Mouse (Mus musculus) heart, embryonic 14.5 days (tissue): Measurements from ENCODE around the gene Pum3. TPM values are rescaled to one million over a fixed set of nuclear protein-coding genes. Genes with fewer than 3 reads are reported as not detected.
"Not testable (repeated sequence)": the region's sequence is repeated elsewhere in the genome, so short reads cannot be mapped to it uniquely, and the experiment has no call there.

Source experiments
- ATAC-seq: fragments of 200-750 bp; cut with Nextera tagmentation; 2 replicates; pipeline ENCODE4 v1.8.0; 2017; ENCODE audit warnings: low read depth, moderate TSS enrichment; ENCODE audit not compliant: insufficient number of reproducible peaks, insufficient read depth, low FRiP score
- H3K27ac ChIP-seq, 2 experiments: fragments of 200-500 bp in 1 of 2; fragments of 300-500 bp in 1 of 2; sonication (generic) in 1 of 2; replicated peaks in 1 of 2; 2 replicates each; pipeline ENCODE4 v1.5.1; 2012 to 2014; ENCODE audit warnings: low read depth in 2 of 2, low read length in 2 of 2, control low read depth in 1 of 2, mild to moderate bottlenecking in 1 of 2, mixed read lengths in 1 of 2; ENCODE audit not compliant: control insufficient read depth in 1 of 2, insufficient read depth in 1 of 2
- H3K27me3 ChIP-seq: fragments of 300-500 bp; sonication (generic); 2 replicates; pipeline ENCODE4 v1.6.1; 2014; ENCODE audit warnings: mild to moderate bottlenecking, low read length, control low read depth; ENCODE audit not compliant: control insufficient read depth, insufficient read depth
- H3K36me3 ChIP-seq: fragments of 300-500 bp; sonication (generic); 2 replicates; pipeline ENCODE4 v1.6.1; 2014; ENCODE audit warnings: mild to moderate bottlenecking, control low read depth, low read length, mixed read lengths; ENCODE audit not compliant: control insufficient read depth, insufficient read depth
- H3K4me1 ChIP-seq, 2 experiments: fragments of 200-500 bp in 1 of 2; fragments of 300-500 bp in 1 of 2; sonication (generic) in 1 of 2; 2 replicates each; pipeline ENCODE4 v1.6.1; 2012 to 2014; ENCODE audit warnings: low read length in 2 of 2, control low read depth in 1 of 2, mixed read lengths in 1 of 2; ENCODE audit not compliant: control insufficient read depth in 2 of 2, insufficient read depth in 2 of 2
- H3K4me2 ChIP-seq: fragments of 300-500 bp; sonication (generic); 2 replicates; pipeline ENCODE4 v1.6.1; 2014; ENCODE audit warnings: mild to moderate bottlenecking, low read length
- H3K4me3 ChIP-seq, 2 experiments: fragments of 200-500 bp in 1 of 2; fragments of 300-500 bp in 1 of 2; sonication (generic) in 1 of 2; 2 replicates each; pipeline ENCODE4 v1.5.1; 2012 to 2014; ENCODE audit warnings: low read length in 2 of 2, mild to moderate bottlenecking in 2 of 2, control low read depth in 1 of 2, low read depth in 1 of 2, moderate library complexity in 1 of 2; ENCODE audit not compliant: control insufficient read depth in 1 of 2, insufficient read depth in 1 of 2
- H3K9ac ChIP-seq: fragments of 300-500 bp; sonication (generic); 2 replicates; pipeline ENCODE4 v1.6.1; 2014; ENCODE audit warnings: mild to moderate bottlenecking, low read length
- H3K9me3 ChIP-seq: fragments of 300-500 bp; sonication (generic); 2 replicates; pipeline ENCODE4 v1.6.1; 2016; ENCODE audit warnings: low read length, control low read depth; ENCODE audit not compliant: control insufficient read depth
- WGBS: fragments of 180-500 bp; shearing (Covaris S2); extraction: QIAGEN DNeasy Blood & Tissue Kit; methylation state at CpG from one replicate; pipeline ENCODE4 v1.1.7; 2014; 5-methylcytosine and 5-hydroxymethylcytosine counted together
- polyA plus RNA-seq: library from polyadenylated mRNA; unstranded; fragments of >200 nt; fragmentation: Nextera tagmentation; extraction: Ambion mirVana; gene quantifications from 2 replicates; pipeline ENCODE4 v1.2.1, GENCODE M21; 2014

The Pum3 gene
- polyA plus RNA-seq, 1 experiment from 2014 or later, result 42.7 TPM

- Histone ChIP-seq H3K36me3 (peaks cover 73% of the 10 kb centered on the region), H3K4me1 (peaks cover 6 to 19% of the 10 kb centered on the region in 2 experiments; a peak in 3 of 4 replicates), H3K9ac (no peak overlapping the region), H3K4me2 (no peak overlapping the region), H3K27ac (no peak overlapping the region), H3K9me3 (no peaks in the 10 kb centered on the region), H3K4me3 (no peak overlapping the region), H3K27me3 (no peaks in the 10 kb centered on the region)
- ATAC-seq, result no peak
- 93% methylated on average over 7 of the region's 7 CpGs for WGBS
Measured at GRCm38 (mm10) chr19:27394341-27394990, 35.2 kb downstream of the Pum3 start.

GRCm38 (mm10) chr19:27392431-27392830, 37.2 kb downstream of the Pum3 start:
- Histone ChIP-seq H3K27ac (no peak overlapping the region), H3K9me3 (no peaks in the 10 kb centered on the region), H3K9ac (no peak overlapping the region), H3K4me2 (no peak overlapping the region), H3K27me3 (no peaks in the 10 kb centered on the region), H3K36me3 (peaks cover 76% of the 10 kb centered on the region), H3K4me1 (peaks cover 3 to 18% of the 10 kb centered on the region in 2 experiments; a peak in 3 of 4 replicates), H3K4me3 (no peak overlapping the region)
- 90% methylated on average over 2 of the region's 2 CpGs for WGBS
- ATAC-seq, result no peak

DNA sequence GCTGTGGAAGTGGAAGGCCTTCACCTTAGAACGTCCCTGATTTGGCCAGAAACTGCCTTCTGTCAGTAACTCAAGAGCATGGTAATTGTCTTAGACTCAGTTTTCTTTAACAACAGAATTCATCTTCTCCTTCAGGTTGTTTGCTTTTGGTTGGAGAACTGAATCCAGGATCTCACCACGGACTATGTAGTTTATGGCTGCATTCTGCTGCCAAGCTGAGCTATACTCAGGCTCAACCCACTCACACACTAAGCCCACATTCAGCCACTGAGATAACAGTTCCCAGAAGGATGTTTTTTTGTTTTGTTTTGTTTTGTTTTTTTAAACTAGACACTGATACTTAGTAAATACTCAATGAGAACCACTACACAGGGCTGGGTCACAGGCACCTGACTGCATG, 38.3 kb downstream of the Pum3 start:
- Histone ChIP-seq H3K9ac (no peak overlapping the region), H3K36me3 (peaks cover 86% of the 10 kb centered on the region), H3K4me3 (no peak overlapping the region), H3K27me3 (no peaks in the 10 kb centered on the region), H3K4me1 (peaks cover 0 to 9% of the 10 kb centered on the region in 2 experiments; a peak in 2 of 4 replicates), H3K4me2 (no peak overlapping the region), H3K27ac (no peak overlapping the region), H3K9me3 (no peaks in the 10 kb centered on the region)
- no peak for ATAC-seq
- 78% methylated on average over 2 of the region's 2 CpGs for WGBS

GRCm38 (mm10) chr19:27389566-27389965, 40.1 kb downstream of the Pum3 start:
- not testable (repeated sequence) for H3K27me3 ChIP-seq

GRCm38 (mm10) chr19:27385304-27385703, 44.3 kb downstream of the Pum3 start:
- peaks cover 52% of the 10 kb centered on the region for H3K36me3 ChIP-seq
- peaks cover 0 to 7% of the 10 kb centered on the region in 2 experiments; a peak in 2 of 4 replicates for H3K4me1 ChIP-seq
- ATAC-seq, result no peak

More at GRCm38 (mm10) chr19:27389566-27389965, 40.1 kb downstream of the Pum3 start:
- H3K27ac ChIP-seq, H3K4me2 ChIP-seq, H3K9me3 ChIP-seq, H3K4me3 ChIP-seq, H3K4me1 ChIP-seq, H3K9ac ChIP-seq, ATAC-seq: not testable (repeated sequence)
- H3K36me3 ChIP-seq, result peaks cover 84% of the 10 kb centered on the region
- 95% methylated on average over 4 of the region's 4 CpGs for WGBS

GRCm38 (mm10) chr19:27383266-27383665, 46.4 kb downstream of the Pum3 start:
- Histone ChIP-seq H3K27me3 (no peaks in the 10 kb centered on the region), H3K9me3 (no peaks in the 10 kb centered on the region), H3K4me1 (peaks cover 0 to 7% of the 10 kb centered on the region in 2 experiments; a peak in 2 of 4 replicates), H3K4me2 (no peak overlapping the region), H3K36me3 (peaks cover 33% of the 10 kb centered on the region), H3K4me3 (no peak overlapping the region), H3K9ac (no peak overlapping the region), H3K27ac (no peak overlapping the region)
- no peak for ATAC-seq
- 92% methylated on average over 5 of the region's 5 CpGs for WGBS

More at GRCm38 (mm10) chr19:27385304-27385703, 44.3 kb downstream of the Pum3 start:
- no peak overlapping the region for H3K4me2 ChIP-seq
- no peaks in the 10 kb centered on the region for H3K27me3 ChIP-seq
- H3K9ac ChIP-seq, result no peak overlapping the region
- no peak overlapping the region for H3K27ac ChIP-seq
- no peak overlapping the region for H3K4me3 ChIP-seq
- no peaks in the 10 kb centered on the region for H3K9me3 ChIP-seq

- no peak for ATAC-seq
Measured at GRCm38 (mm10) chr19:27382131-27382530, 47.5 kb downstream of the Pum3 start.

More at GRCm38 (mm10) chr19:27382131-27382530, 47.5 kb downstream of the Pum3 start:
- no peaks in the 10 kb centered on the region for H3K27me3 ChIP-seq
- H3K4me2 ChIP-seq, result no peak overlapping the region
- H3K9ac ChIP-seq, result no peak overlapping the region
- H3K4me1 ChIP-seq, result peaks cover 0 to 7% of the 10 kb centered on the region in 2 experiments; a peak in 2 of 4 replicates
- peaks cover 22% of the 10 kb centered on the region for H3K36me3 ChIP-seq
- H3K4me3 ChIP-seq, result no peak overlapping the region
- no peak overlapping the region for H3K27ac ChIP-seq
- H3K9me3 ChIP-seq, result no peaks in the 10 kb centered on the region
- 40% methylated on average over 1 of the region's 1 CpGs for WGBS
